Mouse (Mus musculus) CH12.LX (cell line): ENCODE measurements around the gene Arfgap3. TPM values are rescaled to one million over a fixed set of nuclear protein-coding genes. Genes with fewer than 3 reads are reported as not detected.
A peak's percentile ranks its signal among the peaks of the same experiment; 100 is the strongest.

Experiments
- DNase-seq: peaks from one replicate; pipeline ENCODE4 v3.0.0-alpha.2; 2013; ENCODE audit errors: extremely low read depth
- H3K27ac ChIP-seq: 2 replicates; pipeline ENCODE4 v1.5.1; 2012; ENCODE audit warnings: low read depth, mild to moderate bottlenecking, control low read depth, moderate library complexity; ENCODE audit not compliant: insufficient read depth
- H3K27me3 ChIP-seq: replicated peaks from 2 replicates; pipeline ENCODE3; 2012; ENCODE audit warnings: inconsistent platforms
- H3K36me3 ChIP-seq, 2 experiments: replicated peaks in 1 of 2; 2 replicates each; pipeline versions ENCODE3 to v1.6.1; 2012; ENCODE audit warnings: inconsistent platforms in 1 of 2, low read length in 1 of 2, mild to moderate bottlenecking in 1 of 2, mixed read lengths in 1 of 2, moderate library complexity in 1 of 2; ENCODE audit not compliant: control insufficient read depth in 1 of 2, insufficient read depth in 1 of 2
- H3K4me1 ChIP-seq, 2 experiments: 2 replicates each; pipeline ENCODE4 v1.6.1; 2012; ENCODE audit warnings: inconsistent platforms in 1 of 2, moderate library complexity in 1 of 2; ENCODE audit not compliant: insufficient read depth in 2 of 2, control insufficient read depth in 1 of 2
- H3K4me2 ChIP-seq: 2 replicates; pipeline ENCODE4 v1.6.1; 2012; ENCODE audit warnings: low read depth, mild to moderate bottlenecking, control low read depth; ENCODE audit not compliant: poor library complexity, insufficient read depth, severe bottlenecking
- H3K4me3 ChIP-seq, 3 experiments: fragments of 150-350 bp in 1 of 3; sonication (generic) in 1 of 3; replicated peaks in 1 of 3; 2 replicates each; pipeline versions ENCODE3 to v1.5.1; 2011 to 2012; ENCODE audit warnings: low read depth in 2 of 3, low read length in 2 of 3, mild to moderate bottlenecking in 2 of 3, moderate library complexity in 2 of 3, control low read depth in 1 of 3, improper control_type of control experiment in 1 of 3, inconsistent platforms in 1 of 3, mixed read lengths in 1 of 3; ENCODE audit not compliant: poor library complexity in 1 of 3
- H3K79me2 ChIP-seq: replicated peaks from 2 replicates; pipeline ENCODE4 v1.6.1; 2012; ENCODE audit warnings: mild to moderate bottlenecking, moderate library complexity; ENCODE audit not compliant: control insufficient read depth, poor library complexity, insufficient read depth, severe bottlenecking; ENCODE audit errors: extremely low read depth
- H3K9ac ChIP-seq: 2 replicates; pipeline ENCODE4 v1.6.1; 2012; ENCODE audit warnings: low read depth, mild to moderate bottlenecking, control low read depth, moderate library complexity; ENCODE audit not compliant: insufficient read depth
- H3K9me3 ChIP-seq: replicated peaks from 2 replicates; pipeline ENCODE3; 2012; ENCODE audit warnings: low read length, inconsistent platforms, mixed read lengths
- BHLHE40 ChIP-seq: IDR thresholded peaks from 2 replicates; pipeline ENCODE4 v1.6.1; 2011; ENCODE audit warnings: mild to moderate bottlenecking, low read depth, low read length, improper control_type of control experiment
- CHD1 ChIP-seq: IDR thresholded peaks from 2 replicates; pipeline ENCODE4 v1.6.1; 2012; ENCODE audit warnings: low read depth, low read length, improper control_type of control experiment, inconsistent platforms
- CTCF ChIP-seq, 2 experiments: IDR thresholded peaks in 1 of 2; conservative IDR thresholded peaks in 1 of 2; 2 replicates each; pipeline ENCODE4 v1.5.1; 2011 to 2012; ENCODE audit warnings: low read depth in 2 of 2, low read length in 2 of 2, improper control_type of control experiment in 1 of 2, inconsistent platforms in 1 of 2, mild to moderate bottlenecking in 1 of 2, moderate library complexity in 1 of 2
- E2F4 ChIP-seq: IDR thresholded peaks from 2 replicates; pipeline ENCODE4 v1.6.1; 2011; ENCODE audit warnings: low read depth, low read length, improper control_type of control experiment; ENCODE audit not compliant: insufficient replicate concordance
- EP300 ChIP-seq: IDR thresholded peaks from 2 replicates; pipeline ENCODE4 v1.6.1; 2011; ENCODE audit warnings: low read length, improper control_type of control experiment
- ETS1 ChIP-seq: conservative IDR thresholded peaks from 2 replicates; pipeline ENCODE4 v1.6.1; 2012; ENCODE audit warnings: low read depth, mild to moderate bottlenecking, inconsistent platforms, low read length, improper control_type of control experiment, moderate library complexity
- IRF4 ChIP-seq: IDR thresholded peaks from 2 replicates; pipeline ENCODE4 v1.6.1; 2014; ENCODE audit warnings: low read depth, mild to moderate bottlenecking, inconsistent platforms, low read length, improper control_type of control experiment
- JUN ChIP-seq: IDR thresholded peaks from 2 replicates; pipeline ENCODE4 v1.6.1; 2011; ENCODE audit warnings: low read depth, mild to moderate bottlenecking, low read length, improper control_type of control experiment, moderate library complexity; ENCODE audit not compliant: insufficient read depth
- MAFK ChIP-seq: IDR thresholded peaks from 2 replicates; pipeline ENCODE4 v1.6.1; 2011; ENCODE audit warnings: low read length, improper control_type of control experiment; ENCODE audit not compliant: insufficient replicate concordance
- MAX ChIP-seq: IDR thresholded peaks from 2 replicates; pipeline ENCODE4 v1.6.1; 2011; ENCODE audit warnings: low read length, improper control_type of control experiment
- MAZ ChIP-seq: IDR thresholded peaks from 2 replicates; pipeline ENCODE4 v1.6.1; 2012; ENCODE audit warnings: low read depth, mild to moderate bottlenecking, inconsistent platforms, low read length, improper control_type of control experiment, moderate library complexity
- MXI1 ChIP-seq: IDR thresholded peaks from 2 replicates; pipeline ENCODE4 v1.6.1; 2011; ENCODE audit warnings: mild to moderate bottlenecking, low read depth, low read length, improper control_type of control experiment
- PAX5 ChIP-seq: IDR thresholded peaks from 2 replicates; pipeline ENCODE4 v1.6.1; 2012; ENCODE audit warnings: low read length, inconsistent platforms, mixed read lengths
- RAD21 ChIP-seq: IDR thresholded peaks from 2 replicates; pipeline ENCODE4 v1.6.1; 2011; ENCODE audit warnings: low read depth, mild to moderate bottlenecking, low read length, improper control_type of control experiment, moderate library complexity
- RCOR1 ChIP-seq: conservative IDR thresholded peaks from 2 replicates; pipeline ENCODE4 v1.6.1; 2012; ENCODE audit warnings: low read depth, mild to moderate bottlenecking, inconsistent platforms, low read length, improper control_type of control experiment
- SIN3A ChIP-seq: IDR thresholded peaks from 2 replicates; pipeline ENCODE4 v1.6.1; 2012; ENCODE audit warnings: low read length, improper control_type of control experiment, inconsistent platforms
- SMC3 ChIP-seq: IDR thresholded peaks from 2 replicates; pipeline ENCODE4 v1.6.1; 2011; ENCODE audit warnings: low read depth, low read length, improper control_type of control experiment
- TBP ChIP-seq: conservative IDR thresholded peaks from 2 replicates; pipeline ENCODE4 v1.6.1; 2011; ENCODE audit warnings: low read depth, low read length, improper control_type of control experiment
- TCF12 ChIP-seq: IDR thresholded peaks from 2 replicates; pipeline ENCODE4 v1.6.1; 2014; ENCODE audit warnings: low read depth, mild to moderate bottlenecking, inconsistent platforms, low read length, improper control_type of control experiment
- UBTF ChIP-seq: IDR thresholded peaks from 2 replicates; pipeline ENCODE4 v1.6.1; 2012; ENCODE audit warnings: low read depth, mild to moderate bottlenecking, inconsistent platforms, low read length, improper control_type of control experiment, moderate library complexity
- USF1 ChIP-seq: IDR thresholded peaks from 2 replicates; pipeline ENCODE4 v1.6.1; 2014; ENCODE audit warnings: low read depth, mild to moderate bottlenecking, inconsistent platforms, low read length, improper control_type of control experiment
- ZC3H11A ChIP-seq: IDR thresholded peaks from 2 replicates; pipeline ENCODE4 v1.6.1; 2012; ENCODE audit warnings: low read depth, mild to moderate bottlenecking, inconsistent platforms, low read length, improper control_type of control experiment
- ZKSCAN1 ChIP-seq: IDR thresholded peaks from 2 replicates; pipeline ENCODE4 v1.6.1; 2012; ENCODE audit warnings: low read depth, inconsistent platforms, low read length, improper control_type of control experiment, borderline replicate concordance
- ZMIZ1 ChIP-seq: IDR thresholded peaks from 2 replicates; pipeline ENCODE4 v1.6.1; 2012; ENCODE audit warnings: low read depth, mild to moderate bottlenecking, inconsistent platforms, low read length, improper control_type of control experiment
- ZNF384 ChIP-seq: IDR thresholded peaks from 2 replicates; pipeline ENCODE4 v1.6.1; 2012; ENCODE audit warnings: low read depth, low read length, improper control_type of control experiment, inconsistent platforms
- dilution Hi-C: fragments of 300-500 bp; cut with MboI; formaldehyde crosslinking; loops from 2 replicates; pipeline ENCODE4 v1.14.3; 2020; ENCODE audit warnings: low sequenced_read_pairs; ENCODE audit not compliant: extremely low pct_unique_long_range_greater_than_20kb, extremely low pct_ligation_motif_present
- in situ Hi-C: fragments of 300-500 bp; cut with MboI; formaldehyde crosslinking; loops from 3 replicates; pipeline ENCODE4 v1.14.3; 2019; ENCODE audit warnings: low sequenced_read_pairs, low pct_ligation_motif_present, low pct_unique_long_range_greater_than_20kb, mixed read lengths
- polyA plus RNA-seq: library from polyadenylated mRNA; unstranded; fragments of >175 nt; gene quantifications from 2 replicates; pipeline ENCODE4 v1.2.1, GENCODE M21; 2012; ENCODE audit warnings: low read depth; ENCODE audit not compliant: insufficient read length
- total RNA-seq, 2 experiments: library from RNA; depleted of rRNA; stranded (reverse); fragments of 300-350 nt in 1 of 2; fragments of >200 nt in 1 of 2; gene quantifications; 2 replicates each; pipeline ENCODE4 v1.2.3; 2012 to 2014

The Arfgap3 gene
- total and polyA plus RNA-seq, 3 experiments = 11.0 to 21.7 (median 20.3) TPM

DNA sequence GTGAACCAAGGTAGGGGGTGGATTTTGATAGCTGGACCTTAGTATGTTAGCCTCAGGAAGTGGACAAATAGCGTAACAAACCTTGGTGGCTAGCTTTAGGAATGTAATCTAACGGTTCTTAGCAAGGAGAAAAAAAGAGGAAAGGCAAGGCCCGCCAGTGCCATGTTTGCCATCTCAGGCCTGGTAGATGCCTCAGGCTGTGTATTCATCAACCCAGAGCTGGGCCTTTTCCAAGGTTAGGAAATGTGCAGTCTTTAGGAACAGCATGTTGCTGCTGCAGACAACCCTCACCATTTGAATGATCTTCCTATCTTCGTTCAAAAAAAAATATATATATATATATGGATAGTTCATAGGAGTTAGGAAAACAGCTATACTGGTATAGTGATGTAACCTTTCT, 1.5 kb upstream of the Arfgap3 start:
- Histone ChIP-seq H3K4me2 (no peak overlapping the region), H3K36me3 (peaks cover 0 to 1% of the 10 kb centered on the region in 2 experiments), H3K27ac (no peak overlapping the region), H3K9me3 (no peaks in the 10 kb centered on the region)
- no peak for DNase-seq
- in situ Hi-C loops = no loop called here
- TF ChIP-seq JUN = no peak
- no peak for TF ChIP-seq ZNF384
- no peak for TF ChIP-seq SMC3
- no peak for TF ChIP-seq TCF12
- TF ChIP-seq MAX = no peak
- no peak for TF ChIP-seq PAX5
- TF ChIP-seq CHD1 = no peak
- no peak for TF ChIP-seq RAD21
- no peak for TF ChIP-seq BHLHE40
- TF ChIP-seq MAFK = no peak
- TF ChIP-seq TBP = no peak
- no peak for TF ChIP-seq SIN3A
- no peak for TF ChIP-seq IRF4
- TF ChIP-seq USF1 = no peak
- no peak for TF ChIP-seq EP300
- no peak for TF ChIP-seq CTCF (conservative IDR thresholded peaks at IDR 0.05 in 1 of 2, IDR thresholded peaks at IDR 0.05 in 1 of 2; ENCODE audit: low read depth in 2 of 2, low read length in 2 of 2)
- no peak for TF ChIP-seq MAZ
- TF ChIP-seq, all 38 proteins: peak for 0
- dilution Hi-C loops = no loop called here
- Histone ChIP-seq H3K4me1 (peaks cover 3 to 21% of the 10 kb centered on the region in 2 experiments), H3K4me3 (no peak overlapping the region), H3K79me2 (no peaks in the 10 kb centered on the region), H3K27me3 (peaks cover 3% of the 10 kb centered on the region), H3K9ac (no peak overlapping the region)

DNA sequence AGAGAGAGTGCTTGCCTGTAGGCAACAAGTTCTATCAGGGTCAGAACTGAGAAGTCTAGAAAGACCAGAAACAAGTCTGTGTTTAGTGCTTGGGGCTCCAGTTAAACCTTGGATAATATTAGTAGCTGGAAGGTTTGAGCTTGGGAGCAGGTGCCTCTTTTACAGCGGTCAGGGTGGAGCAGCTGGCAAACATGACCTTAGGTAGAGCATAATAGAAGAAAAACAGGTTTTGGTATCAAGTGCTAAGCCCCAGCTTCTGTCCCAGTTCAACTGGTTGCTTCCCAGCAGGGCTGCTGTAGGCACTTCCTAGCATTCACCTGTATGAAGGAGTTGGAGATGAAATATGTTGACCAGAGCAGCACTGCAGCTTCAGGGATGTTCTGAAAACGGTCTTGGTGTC, 812 bp upstream of the Arfgap3 start:
- no peak overlapping the region for H3K4me3 ChIP-seq
- no peaks in the 10 kb centered on the region for H3K79me2 ChIP-seq
- no peaks in the 10 kb centered on the region for H3K9me3 ChIP-seq
- H3K36me3 ChIP-seq = peaks cover 0 to 8% of the 10 kb centered on the region in 2 experiments
- in situ Hi-C loops (no loop called here), dilution Hi-C loops (no loop called here)
- peaks cover 3% of the 10 kb centered on the region for H3K27me3 ChIP-seq
- no peak for DNase-seq
- H3K4me1 ChIP-seq = peaks cover 3 to 19% of the 10 kb centered on the region in 2 experiments
- no peak overlapping the region for H3K27ac ChIP-seq
- no peak for TF ChIP-seq E2F4
- no peak for TF ChIP-seq UBTF
- TF ChIP-seq JUN = no peak
- TF ChIP-seq MXI1 = no peak
- no peak for TF ChIP-seq ZKSCAN1
- no peak for TF ChIP-seq ZC3H11A
- no peak for TF ChIP-seq TBP
- no peak for TF ChIP-seq ZMIZ1
- TF ChIP-seq TCF12 = no peak
- TF ChIP-seq ZNF384 = no peak
- no peak for TF ChIP-seq RCOR1
- TF ChIP-seq ETS1 = no peak
- H3K9ac ChIP-seq = no peak overlapping the region
- H3K4me2 ChIP-seq = peak overlapping the region; percentile 9; the same call in 1 of the 2 replicates
